Mouse (Mus musculus): Measurements from ENCODE around the gene Ppp6r1. TPM values are rescaled to one million over a fixed set of nuclear protein-coding genes. Genes with fewer than 3 reads are reported as not detected.

Ppp6r1 gene
- polyA plus RNA-seq, 1 experiment, result 89.0 TPM

- no peak overlapping the region for H3K4me3 ChIP-seq (replicated peaks; ENCODE audit: control insufficient read depth, low read depth, low read length)
- 80% methylated on average over 3 of the region's 3 CpGs for WGBS
- peaks cover 5% of the 10 kb centered on the region; the same call in 1 of the 2 replicates for H3K4me1 ChIP-seq (ENCODE audit: control insufficient read depth, insufficient read depth, low read length)
- TF ChIP-seq CTCF (IDR thresholded peaks at IDR 0.05; ENCODE audit: control insufficient read depth, insufficient read depth, low read length) (no peak), POLR2A (IDR thresholded peaks at IDR 0.05; ENCODE audit: borderline replicate concordance, control insufficient read depth, low read depth, low read length) (no peak)
- no peak overlapping the region for H3K27ac ChIP-seq (ENCODE audit: control insufficient read depth, insufficient read depth, low read depth, low read length, poor library complexity)
Measured at GRCm38 (mm10) chr7:4646806-4647205, 12.0 kb downstream of the Ppp6r1 start.

- Histone ChIP-seq H3K4me1 (ENCODE audit: control insufficient read depth, insufficient read depth, low read length) (no peaks in the 10 kb centered on the region; the same call in 1 of the 2 replicates), H3K27ac (ENCODE audit: control insufficient read depth, insufficient read depth, low read depth, low read length, poor library complexity) (no peak overlapping the region), H3K4me3 (replicated peaks; ENCODE audit: control insufficient read depth, low read depth, low read length) (no peak overlapping the region)
- TF ChIP-seq CTCF (IDR thresholded peaks at IDR 0.05; ENCODE audit: control insufficient read depth, insufficient read depth, low read length) (no peak), POLR2A (IDR thresholded peaks at IDR 0.05; ENCODE audit: borderline replicate concordance, control insufficient read depth, low read depth, low read length) (no peak)
- WGBS, result 35% methylated on average over 6 of the region's 6 CpGs
Measured at GRCm38 (mm10) chr7:4643225-4643624, 15.6 kb downstream of the Ppp6r1 start.

- no peaks in the 10 kb centered on the region; the same call in 1 of the 2 replicates for H3K4me1 ChIP-seq (ENCODE audit: control insufficient read depth, insufficient read depth, low read length)
- TF ChIP-seq POLR2A (IDR thresholded peaks at IDR 0.05; ENCODE audit: borderline replicate concordance, control insufficient read depth, low read depth, low read length) (no peak), CTCF (IDR thresholded peaks at IDR 0.05; ENCODE audit: control insufficient read depth, insufficient read depth, low read length) (no peak)
- H3K27ac ChIP-seq (ENCODE audit: control insufficient read depth, insufficient read depth, low read depth, low read length, poor library complexity), result no peak overlapping the region
- H3K4me3 ChIP-seq (replicated peaks; ENCODE audit: control insufficient read depth, low read depth, low read length), result no peak overlapping the region
- WGBS, result 94% methylated on average over 7 of the region's 7 CpGs
Measured at GRCm38 (mm10) chr7:4641956-4642355, 16.9 kb downstream of the Ppp6r1 start.

GRCm38 (mm10) chr7:4641155-4641554, 17.7 kb downstream of the Ppp6r1 start:
- no peaks in the 10 kb centered on the region; the same call in 1 of the 2 replicates for H3K4me1 ChIP-seq (ENCODE audit: control insufficient read depth, insufficient read depth, low read length)
- H3K4me3 ChIP-seq (replicated peaks; ENCODE audit: control insufficient read depth, low read depth, low read length), result no peak overlapping the region
- TF ChIP-seq CTCF (IDR thresholded peaks at IDR 0.05; ENCODE audit: control insufficient read depth, insufficient read depth, low read length) (peak; percentile 39; the same call in 1 of the 2 replicates), POLR2A (IDR thresholded peaks at IDR 0.05; ENCODE audit: borderline replicate concordance, control insufficient read depth, low read depth, low read length) (no peak)
- H3K27ac ChIP-seq (ENCODE audit: control insufficient read depth, insufficient read depth, low read depth, low read length, poor library complexity), result no peak overlapping the region
- WGBS, result 83% methylated on average over 11 of the region's 11 CpGs

GRCm38 (mm10) chr7:4636179-4636578, 22.6 kb downstream of the Ppp6r1 start:
- Histone ChIP-seq H3K4me1 (ENCODE audit: control insufficient read depth, insufficient read depth, low read length) (no peaks in the 10 kb centered on the region), H3K4me3 (replicated peaks; ENCODE audit: control insufficient read depth, low read depth, low read length) (no peak overlapping the region), H3K27ac (ENCODE audit: control insufficient read depth, insufficient read depth, low read depth, low read length, poor library complexity) (no peak overlapping the region)
- 49% methylated on average over 4 of the region's 4 CpGs for WGBS
- TF ChIP-seq CTCF (IDR thresholded peaks at IDR 0.05; ENCODE audit: control insufficient read depth, insufficient read depth, low read length) (no peak), POLR2A (IDR thresholded peaks at IDR 0.05; ENCODE audit: borderline replicate concordance, control insufficient read depth, low read depth, low read length) (no peak)

GRCm38 (mm10) chr7:4631031-4631430, 27.8 kb downstream of the Ppp6r1 start, which contains the start of gene Tmem86b:
Gene Tmem86b (minus strand): TSS chr7:4631422.
- 66% methylated on average over 4 of the region's 4 CpGs for WGBS
- no peaks in the 10 kb centered on the region; the same call in 1 of the 2 replicates for H3K4me1 ChIP-seq (ENCODE audit: control insufficient read depth, insufficient read depth, low read length)
- no peak within 1 kb of the TSS for H3K4me3 ChIP-seq (replicated peaks; ENCODE audit: control insufficient read depth, low read depth, low read length)
- H3K27ac ChIP-seq (ENCODE audit: control insufficient read depth, insufficient read depth, low read depth, low read length, poor library complexity), result peak within 1 kb of the TSS; percentile 55
- TF ChIP-seq CTCF (IDR thresholded peaks at IDR 0.05; ENCODE audit: control insufficient read depth, insufficient read depth, low read length), result no peak
- TF ChIP-seq POLR2A (IDR thresholded peaks at IDR 0.05; ENCODE audit: borderline replicate concordance, control insufficient read depth, low read depth, low read length), result no peak

GRCm38 (mm10) chr7:4630198-4630597, 28.6 kb downstream of the Ppp6r1 start:
- H3K27ac ChIP-seq (ENCODE audit: control insufficient read depth, insufficient read depth, low read depth, low read length, poor library complexity), result peak overlapping the region; percentile 46
- WGBS, result 54% methylated on average over 1 of the region's 1 CpGs

GRCm38 (mm10) chr7:4629586-4629985, 29.2 kb downstream of the Ppp6r1 start:
- TF ChIP-seq POLR2A (IDR thresholded peaks at IDR 0.05; ENCODE audit: borderline replicate concordance, control insufficient read depth, low read depth, low read length) (no peak), CTCF (IDR thresholded peaks at IDR 0.05; ENCODE audit: control insufficient read depth, insufficient read depth, low read length) (no peak)
- Histone ChIP-seq H3K4me3 (replicated peaks; ENCODE audit: control insufficient read depth, low read depth, low read length) (peak overlapping the region; percentile 64), H3K27ac (ENCODE audit: control insufficient read depth, insufficient read depth, low read depth, low read length, poor library complexity) (peak overlapping the region; percentile 46), H3K4me1 (ENCODE audit: control insufficient read depth, insufficient read depth, low read length) (no peaks in the 10 kb centered on the region; the same call in 1 of the 2 replicates)
- 53% methylated on average over 5 of the region's 5 CpGs for WGBS

More at GRCm38 (mm10) chr7:4630198-4630597, 28.6 kb downstream of the Ppp6r1 start:
- H3K4me1 ChIP-seq (ENCODE audit: control insufficient read depth, insufficient read depth, low read length), result no peaks in the 10 kb centered on the region; the same call in 1 of the 2 replicates
- peak overlapping the region; percentile 64 for H3K4me3 ChIP-seq (replicated peaks; ENCODE audit: control insufficient read depth, low read depth, low read length)
- no peak for TF ChIP-seq CTCF (IDR thresholded peaks at IDR 0.05; ENCODE audit: control insufficient read depth, insufficient read depth, low read length)
- no peak for TF ChIP-seq POLR2A (IDR thresholded peaks at IDR 0.05; ENCODE audit: borderline replicate concordance, control insufficient read depth, low read depth, low read length)
